Mouse (Mus musculus) right cerebral cortex, postnatal 25 days (tissue): Measurements from ENCODE around the gene Slc5a4b.
"Not testable (repeated sequence)": the region's sequence is repeated elsewhere in the genome, so short reads cannot be mapped to it uniquely, and the experiment has no call there.

ENCODE experiments used
- DNase-seq: peaks from one replicate; pipeline ENCODE4 v3.0.0; 2022

Gene Slc5a4b

GRCm38 (mm10) chr10:76110861-76111260, at the start of gene Slc5a4b:
Slc5a4b (minus strand) TSS chr10:76110961.
- no peak for DNase-seq

GRCm38 (mm10) chr10:76158009-76158408, 47.2 kb upstream of the Slc5a4b start:
- DNase-seq, result no peak

- DNase-seq, result no peak
Measured at GRCm38 (mm10) chr10:76157528-76157927, 46.8 kb upstream of the Slc5a4b start.

GRCm38 (mm10) chr10:76155911-76156310, 45.1 kb upstream of the Slc5a4b start:
- DNase-seq, result no peak

GRCm38 (mm10) chr10:76147278-76147677, 36.5 kb upstream of the Slc5a4b start, which contains the start of gene Slc5a4a:
Slc5a4a (plus strand) TSS chr10:76147451.
- no peak for DNase-seq

GRCm38 (mm10) chr10:76146846-76147245, 36.1 kb upstream of the Slc5a4b start:
- no peak for DNase-seq

GRCm38 (mm10) chr10:76136318-76136717, 25.6 kb upstream of the Slc5a4b start:
- no peak for DNase-seq

- no peak for DNase-seq
Measured at GRCm38 (mm10) chr10:76132506-76132905, 21.7 kb upstream of the Slc5a4b start.

GRCm38 (mm10) chr10:76121495-76121894, 10.7 kb upstream of the Slc5a4b start:
- no peak for DNase-seq

GRCm38 (mm10) chr10:76120124-76120711, 9.5 kb upstream of the Slc5a4b start:
- DNase-seq, result no peak

- DNase-seq, result no peak
Measured at GRCm38 (mm10) chr10:76118741-76119140, 8.0 kb upstream of the Slc5a4b start.

GRCm38 (mm10) chr10:76117966-76118365, 7.2 kb upstream of the Slc5a4b start:
- DNase-seq, result no peak

- DNase-seq, result no peak
Measured at GRCm38 (mm10) chr10:76097368-76097767, 13.4 kb downstream of the Slc5a4b start.

GRCm38 (mm10) chr10:76096580-76096979, 14.2 kb downstream of the Slc5a4b start:
- no peak for DNase-seq

GRCm38 (mm10) chr10:76077008-76077407, 33.8 kb downstream of the Slc5a4b start:
- DNase-seq, result not testable (repeated sequence)

- DNase-seq, result not testable (repeated sequence)
Measured at GRCm38 (mm10) chr10:76072080-76072479, 38.7 kb downstream of the Slc5a4b start.

- no peak for DNase-seq
Measured at GRCm38 (mm10) chr10:76067674-76068613, 42.8 kb downstream of the Slc5a4b start.

- no peak for DNase-seq
Measured at GRCm38 (mm10) chr10:76062439-76062838, 48.3 kb downstream of the Slc5a4b start.

GRCm38 (mm10) chr10:76051860-76052259, 58.9 kb downstream of the Slc5a4b start:
- DNase-seq, result no peak

- no peak for DNase-seq
Measured at GRCm38 (mm10) chr10:76048967-76049366, 61.8 kb downstream of the Slc5a4b start.

GRCm38 (mm10) chr10:76047182-76047869, 63.4 kb downstream of the Slc5a4b start:
- DNase-seq, result no peak

- no peak for DNase-seq
Measured at GRCm38 (mm10) chr10:76046754-76047153, 64.0 kb downstream of the Slc5a4b start.

- no peak for DNase-seq
Measured at GRCm38 (mm10) chr10:76045343-76045742, 65.4 kb downstream of the Slc5a4b start.
